Mouse (Mus musculus) yolk sac, embryonic 10.5 days (tissue): Measurements from ENCODE around the gene Gm28729.
A peak's percentile ranks its signal among the peaks of the same experiment; 100 is the strongest.

Experiments
- DNase-seq: peaks from one replicate; pipeline ENCODE4 v3.0.0-alpha.2; 2017; ENCODE audit warnings: low spot score

The Gm28729 gene

GRCm38 (mm10) chr9:96461607-96462006, 63.5 kb downstream of the Gm28729 start:
- no peak for DNase-seq

DNA sequence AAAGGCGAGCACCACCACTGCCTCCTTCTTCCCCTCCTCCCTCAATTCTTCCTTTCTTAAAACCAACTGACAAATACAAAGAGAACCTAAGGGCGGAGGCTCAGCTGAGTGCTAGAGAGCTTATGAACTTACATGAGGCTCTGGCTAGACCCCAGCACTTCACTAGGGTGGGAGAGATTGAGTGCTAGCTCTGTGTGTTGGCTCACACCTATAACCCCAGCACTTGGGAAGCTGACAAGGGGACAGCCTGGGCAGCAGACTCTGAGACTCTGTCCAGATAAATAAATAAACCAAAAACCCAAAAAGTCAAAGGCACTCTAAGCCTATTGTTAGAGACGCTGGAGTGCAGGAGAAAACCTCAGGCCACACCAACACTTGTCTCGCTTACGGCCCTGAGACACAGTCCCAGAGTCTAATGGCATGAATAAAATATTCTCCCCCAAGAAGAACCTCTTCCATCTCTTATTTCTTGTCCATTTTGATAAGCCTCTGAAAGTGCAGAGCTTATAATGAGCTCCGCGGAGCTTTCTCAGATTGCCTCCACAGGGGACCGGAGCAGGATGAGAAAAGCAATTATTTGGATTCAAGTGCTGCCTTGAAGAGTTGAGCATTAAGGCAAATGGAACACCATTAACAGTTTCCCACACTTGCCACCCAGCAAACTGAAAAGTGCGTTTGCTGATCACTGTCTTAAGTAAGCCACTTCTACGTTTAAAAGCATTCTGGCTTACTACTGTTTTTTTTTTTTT, 64.8 kb downstream of the Gm28729 start:
- no peak for DNase-seq

- DNase-seq = no peak
Measured at GRCm38 (mm10) chr9:96455618-96456017, 69.4 kb downstream of the Gm28729 start.

DNA sequence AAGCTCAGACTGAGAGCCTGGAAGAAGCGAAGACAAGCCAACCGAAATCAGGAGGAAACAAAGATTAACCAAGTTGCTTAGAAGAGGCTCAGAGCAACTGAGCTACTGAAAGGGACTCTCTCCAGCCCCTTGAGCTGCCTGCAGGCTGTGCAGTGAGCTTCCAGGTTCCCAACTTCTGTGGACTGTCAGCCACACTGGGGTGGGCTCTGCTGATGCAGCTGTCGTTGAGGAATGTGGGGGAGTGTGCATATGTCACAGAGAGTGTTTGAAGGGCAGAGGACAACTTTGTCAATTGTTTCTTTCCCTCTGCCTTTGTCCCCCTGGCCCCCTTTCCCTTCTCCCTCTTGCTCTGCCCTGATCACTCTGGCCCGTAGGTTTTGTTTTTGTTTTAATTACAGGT, 72.1 kb downstream of the Gm28729 start:
- no peak for DNase-seq

GRCm38 (mm10) chr9:96450900-96451720, 74.0 kb downstream of the Gm28729 start:
- no peak for DNase-seq

- DNase-seq = no peak
Measured at GRCm38 (mm10) chr9:96449514-96449913, 75.5 kb downstream of the Gm28729 start.

GRCm38 (mm10) chr9:96445351-96445750, 79.7 kb downstream of the Gm28729 start:
- no peak for DNase-seq

GRCm38 (mm10) chr9:96442081-96442480, 83.0 kb downstream of the Gm28729 start:
- DNase-seq = no peak

GRCm38 (mm10) chr9:96438334-96438871, 86.7 kb downstream of the Gm28729 start:
- DNase-seq = no peak

DNA sequence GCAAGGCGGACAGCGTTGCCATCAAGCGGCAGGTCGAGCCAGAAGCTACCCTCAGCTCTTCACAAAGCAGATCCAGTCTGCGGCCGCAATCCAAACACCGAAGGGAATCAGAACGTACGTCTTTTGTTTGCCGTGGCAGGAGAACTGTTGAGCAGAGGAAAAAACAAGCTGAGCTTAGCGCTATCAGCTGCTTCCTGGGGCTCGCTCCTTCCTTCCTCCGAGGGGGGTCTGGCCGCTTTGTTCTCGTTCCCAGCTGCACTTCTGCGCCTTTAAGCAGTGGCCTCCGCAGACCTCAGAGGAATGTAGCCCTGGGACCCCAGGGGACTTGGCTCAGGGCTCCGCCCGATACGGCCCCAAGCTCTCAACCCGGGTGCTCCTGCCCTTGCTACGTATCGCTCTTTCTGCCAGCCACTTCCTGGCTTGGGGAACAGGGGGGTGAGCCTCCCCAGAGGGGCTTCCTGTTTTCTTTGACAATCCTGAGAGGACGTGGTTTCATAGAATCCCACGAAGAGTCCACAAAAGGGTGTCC, 87.2 kb downstream of the Gm28729 start:
- peak; percentile 73 for DNase-seq

DNA sequence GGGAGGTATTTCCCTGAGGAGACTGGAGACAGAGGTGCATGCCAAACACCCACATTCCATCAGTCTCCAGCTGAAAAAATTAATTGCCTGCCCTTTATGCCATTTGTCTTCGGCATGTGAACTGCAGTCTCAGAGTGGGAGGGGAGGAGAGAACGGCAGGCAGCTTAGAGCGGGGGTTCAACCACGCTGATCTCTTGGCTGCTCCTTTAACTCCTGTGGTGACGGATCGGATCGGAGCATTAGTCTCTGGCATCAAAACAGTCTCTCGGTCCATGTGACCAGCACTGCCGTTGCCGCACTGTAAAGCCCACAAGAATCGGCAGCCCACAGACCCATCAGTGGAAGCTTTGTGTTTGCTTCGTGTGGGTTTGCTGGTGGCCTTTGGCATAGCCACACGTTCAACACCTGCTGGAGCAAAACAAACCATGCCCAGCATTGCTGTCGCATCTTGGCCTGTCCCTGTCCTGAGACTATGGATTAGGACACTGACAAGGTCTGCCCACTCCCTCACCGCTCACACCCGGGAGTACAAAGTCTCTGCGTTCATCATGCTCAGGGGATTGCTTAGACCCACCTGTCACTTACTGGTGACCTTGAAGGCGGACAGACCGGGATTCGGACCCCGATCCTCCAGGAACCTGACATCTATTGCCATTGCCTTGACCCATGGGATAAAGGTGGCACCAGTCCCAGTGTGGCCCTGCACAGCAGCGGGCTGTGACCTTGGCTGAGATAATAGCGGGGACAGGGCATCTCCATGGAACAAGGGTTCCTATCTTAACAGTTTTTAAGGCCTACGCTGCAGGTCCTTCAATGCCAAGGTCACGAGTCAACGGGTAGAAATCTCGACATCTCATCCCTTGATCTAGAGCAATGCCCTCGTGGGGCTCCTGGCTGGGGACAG, 87.9 kb downstream of the Gm28729 start:
- no peak for DNase-seq
